Mouse (Mus musculus) forebrain, embryonic 11.5 days (tissue): ENCODE data around the gene Duxf3. TPM values are rescaled to one million over a fixed set of nuclear protein-coding genes. Genes with fewer than 3 reads are reported as not detected.
A peak's percentile ranks its signal among the peaks of the same experiment; 100 is the strongest.
"Not testable (repeated sequence)": the region's sequence is repeated elsewhere in the genome, so short reads cannot be mapped to it uniquely, and the experiment has no call there.

Experiments used
- ATAC-seq: fragments of 200-750 bp; cut with Nextera tagmentation; replicated peaks from 2 replicates; pipeline ENCODE4 v1.8.0; 2017; ENCODE audit warnings: moderate TSS enrichment; ENCODE audit not compliant: low FRiP score
- DNase-seq: peaks from one replicate; pipeline ENCODE4 v3.0.0-alpha.2; 2017; ENCODE audit warnings: low spot score
- H3K27ac ChIP-seq: fragments of 300-500 bp; sonication (generic); 2 replicates; pipeline ENCODE4 v1.5.1; 2014; ENCODE audit warnings: low read depth, low read length
- H3K27me3 ChIP-seq: fragments of 300-500 bp; sonication (generic); 2 replicates; pipeline ENCODE4 v1.6.1; 2014; ENCODE audit warnings: mild to moderate bottlenecking, low read length, mixed read lengths; ENCODE audit not compliant: control insufficient read depth, insufficient read depth
- H3K36me3 ChIP-seq: fragments of 300-500 bp; sonication (generic); 2 replicates; pipeline ENCODE4 v1.6.1; 2014; ENCODE audit warnings: mild to moderate bottlenecking, low read length, moderate library complexity, mixed read lengths; ENCODE audit not compliant: control insufficient read depth, insufficient read depth
- H3K4me1 ChIP-seq: fragments of 300-500 bp; sonication (generic); replicated peaks from 2 replicates; pipeline ENCODE4 v1.6.1; 2014; ENCODE audit warnings: low read length, mixed read lengths; ENCODE audit not compliant: control insufficient read depth, insufficient read depth
- H3K4me2 ChIP-seq: fragments of 300-500 bp; sonication (generic); 2 replicates; pipeline ENCODE4 v1.6.1; 2014; ENCODE audit warnings: low read depth, mild to moderate bottlenecking, low read length, moderate library complexity, mixed read lengths; ENCODE audit not compliant: severe bottlenecking
- H3K4me3 ChIP-seq: fragments of 300-500 bp; sonication (generic); 2 replicates; pipeline ENCODE4 v1.5.1; 2014; ENCODE audit warnings: low read depth, low read length
- H3K9ac ChIP-seq: fragments of 300-500 bp; sonication (generic); 2 replicates; pipeline ENCODE4 v1.6.1; 2014; ENCODE audit warnings: low read length
- H3K9me3 ChIP-seq: fragments of 300-500 bp; sonication (generic); 2 replicates; pipeline ENCODE4 v1.6.1; 2016; ENCODE audit warnings: low read length, mixed read lengths; ENCODE audit not compliant: control insufficient read depth
- WGBS: fragments of 180-500 bp; shearing (Covaris S2); extraction: QIAGEN DNeasy Blood & Tissue Kit; methylation state at CpG from one replicate; pipeline ENCODE4 v1.1.7; 2014; 5-methylcytosine and 5-hydroxymethylcytosine counted together
- polyA plus RNA-seq: library from polyadenylated mRNA; unstranded; fragments of >200 nt; fragmentation: Nextera tagmentation; extraction: Ambion mirVana; gene quantifications from 2 replicates; pipeline ENCODE4 v1.2.1, GENCODE M21; 2014

The Duxf3 gene
- polyA plus RNA-seq, 1 experiment from 2014 or later: not detected

- Histone ChIP-seq H3K4me3 (no peak within 1 kb of the TSS), H3K4me2 (no peak within 1 kb of the TSS), H3K27me3 (no peaks in the 10 kb centered on the region), H3K9ac (no peak within 1 kb of the TSS), H3K27ac (no peak within 1 kb of the TSS), H3K4me1 (no peaks in the 10 kb centered on the region), H3K9me3 (peaks cover 14% of the 10 kb centered on the region), H3K36me3 (no peaks in the 10 kb centered on the region)
- DNase-seq (no peak), ATAC-seq (no peak)
- WGBS: 89% methylated on average over 10 of the region's 10 CpGs
These were observed 4.1 kb upstream of the Duxf3 start, which contains the start of gene Gm4981 for GRCm38 (mm10) chr10:58236613-58237012. Gm4981 (minus strand) TSS chr10:58236701.

DNA sequence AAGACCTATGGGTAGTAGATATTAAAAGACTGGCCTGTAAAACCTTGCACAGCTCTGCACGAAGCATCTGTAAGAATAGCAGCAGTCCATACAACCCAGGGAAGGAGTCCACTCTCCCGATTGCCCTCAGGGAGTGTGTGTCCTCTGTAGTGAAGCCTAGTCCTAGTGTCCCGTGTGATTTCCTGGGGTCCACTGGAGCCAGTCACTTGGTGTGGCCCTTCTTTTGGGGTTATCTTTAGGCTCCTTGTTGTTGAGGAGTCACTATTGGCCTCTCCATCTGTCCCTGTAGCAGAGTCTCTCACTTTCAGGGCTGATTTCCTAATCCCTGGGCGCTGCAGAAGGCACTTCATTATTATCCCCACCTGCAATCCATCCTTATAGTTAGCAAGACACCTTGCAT is 2.5 kb upstream of the Duxf3 start:
- not testable (repeated sequence) for H3K4me3 ChIP-seq

GRCm38 (mm10) chr10:58233740-58234121 is 1.3 kb upstream of the Duxf3 start:
- H3K27me3 ChIP-seq, DNase-seq, H3K4me3 ChIP-seq, H3K4me2 ChIP-seq, H3K4me1 ChIP-seq, H3K27ac ChIP-seq, H3K36me3 ChIP-seq, ATAC-seq, H3K9ac ChIP-seq: not testable (repeated sequence)
- peaks cover 19% of the 10 kb centered on the region for H3K9me3 ChIP-seq

More for the DNA sequence above, 2.5 kb upstream of the Duxf3 start:
- H3K9me3 ChIP-seq: peaks cover 19% of the 10 kb centered on the region
- not testable (repeated sequence) for ATAC-seq, H3K4me2 ChIP-seq, DNase-seq, H3K9ac ChIP-seq, H3K36me3 ChIP-seq, H3K27ac ChIP-seq, H3K27me3 ChIP-seq, H3K4me1 ChIP-seq
- 81% methylated on average over 4 of the region's 4 CpGs for WGBS

GRCm38 (mm10) chr10:58233054-58233739 is 722 bp upstream of the Duxf3 start:
- H3K4me2 ChIP-seq, DNase-seq, H3K9ac ChIP-seq, H3K36me3 ChIP-seq, H3K27me3 ChIP-seq, H3K4me3 ChIP-seq, H3K27ac ChIP-seq, H3K4me1 ChIP-seq: not testable (repeated sequence)
- WGBS: 78% methylated on average over 9 of the region's 10 CpGs
- peaks cover 19% of the 10 kb centered on the region for H3K9me3 ChIP-seq
- ATAC-seq: peak; percentile 58

DNA sequence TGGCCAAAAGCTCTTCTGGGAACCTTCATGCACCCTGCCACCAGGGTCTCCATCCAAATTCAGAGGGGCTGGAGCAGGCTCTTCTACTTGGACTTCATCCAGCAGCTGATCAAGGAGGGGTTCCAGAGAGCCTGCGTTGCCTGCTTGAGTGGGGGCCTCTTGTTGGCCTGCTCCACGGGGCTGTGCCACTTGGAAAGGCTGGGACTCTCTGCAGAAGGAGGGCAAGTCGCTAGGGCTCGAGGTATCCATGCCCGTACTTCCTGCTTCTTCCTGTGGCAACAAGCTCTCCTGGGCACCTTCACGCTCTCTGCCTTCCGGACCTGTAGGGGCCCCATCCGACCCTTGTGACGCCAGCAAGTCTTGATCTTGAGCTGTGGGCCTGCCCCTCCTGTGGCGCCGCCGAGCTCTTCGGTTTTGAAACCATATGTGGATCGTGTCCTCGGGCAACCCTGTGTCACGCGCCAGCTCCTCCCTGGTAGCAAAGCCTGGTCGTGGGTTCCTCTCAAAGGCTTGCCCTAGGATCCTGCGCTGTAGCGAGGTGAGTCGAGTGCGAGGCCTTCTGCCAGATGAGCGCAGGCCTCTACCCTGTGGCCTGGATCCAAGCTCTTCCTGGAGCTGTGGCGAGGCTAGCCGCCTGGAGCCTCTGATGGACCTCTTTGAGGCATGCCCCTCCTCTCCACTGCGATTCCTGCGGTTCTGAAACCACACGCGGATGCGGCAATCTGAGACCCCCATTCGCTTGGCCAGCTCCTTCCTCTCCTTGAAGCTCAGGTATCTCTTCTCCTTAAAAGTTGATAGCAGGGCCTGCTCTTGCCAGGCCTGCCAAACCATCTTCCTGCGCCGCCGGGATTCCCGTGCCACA is 465 bp downstream of the Duxf3 start:
- ATAC-seq (peak; percentile 80), DNase-seq (peak; percentile 86)
- not testable (repeated sequence) for H3K4me1 ChIP-seq, H3K4me3 ChIP-seq, H3K36me3 ChIP-seq, H3K9ac ChIP-seq, H3K4me2 ChIP-seq, H3K27me3 ChIP-seq, H3K27ac ChIP-seq
- peaks cover 19% of the 10 kb centered on the region for H3K9me3 ChIP-seq
- 89% methylated on average over 31 of the region's 35 CpGs for WGBS

- not testable (repeated sequence) for H3K36me3 ChIP-seq, H3K4me2 ChIP-seq, H3K9ac ChIP-seq, H3K4me3 ChIP-seq, H3K27me3 ChIP-seq, H3K27ac ChIP-seq, H3K4me1 ChIP-seq
- peaks cover 20% of the 10 kb centered on the region for H3K9me3 ChIP-seq
- DNase-seq (peak; percentile 67), ATAC-seq (peak; percentile 30)
- WGBS: 87% methylated on average over 5 of the region's 7 CpGs
These were observed 1.4 kb downstream of the Duxf3 start for GRCm38 (mm10) chr10:58231088-58231487.

- not testable (repeated sequence) for H3K36me3 ChIP-seq, H3K27ac ChIP-seq, H3K27me3 ChIP-seq, ATAC-seq, H3K4me3 ChIP-seq, H3K9ac ChIP-seq, H3K4me2 ChIP-seq, DNase-seq, H3K4me1 ChIP-seq
- 54% methylated on average over 3 of the region's 3 CpGs for WGBS
- H3K9me3 ChIP-seq: peaks cover 20% of the 10 kb centered on the region
These were observed 2.5 kb downstream of the Duxf3 start for GRCm38 (mm10) chr10:58230021-58230420.

- ATAC-seq, H3K27ac ChIP-seq, H3K4me1 ChIP-seq, H3K4me2 ChIP-seq, H3K4me3 ChIP-seq, H3K27me3 ChIP-seq, H3K9ac ChIP-seq, DNase-seq, H3K36me3 ChIP-seq: not testable (repeated sequence)
- H3K9me3 ChIP-seq: peaks cover 18% of the 10 kb centered on the region
- whole genome bisulfite sequencing: 87% methylated on average over 2 of the region's 6 CpGs
These were observed 4.7 kb downstream of the Duxf3 start for GRCm38 (mm10) chr10:58227798-58228197.
